Mouse (Mus musculus) hematopoietic multipotent progenitor cell, adult 10-12 weeks (in vitro differentiated cells): ENCODE results near the gene Srd5a2. TPM values are rescaled to one million over a fixed set of nuclear protein-coding genes. Genes with fewer than 3 reads are reported as not detected.

ENCODE experiments used
- polyA plus RNA-seq: library from polyadenylated mRNA; stranded (reverse); fragments of >175 nt; gene quantifications from 2 replicates; pipeline ENCODE4 v1.2.3, GENCODE M21; 2012; ENCODE audit warnings: low replicate concordance

Gene Srd5a2
- polyA plus RNA-seq, result not detected in 2 replicates

DNA sequence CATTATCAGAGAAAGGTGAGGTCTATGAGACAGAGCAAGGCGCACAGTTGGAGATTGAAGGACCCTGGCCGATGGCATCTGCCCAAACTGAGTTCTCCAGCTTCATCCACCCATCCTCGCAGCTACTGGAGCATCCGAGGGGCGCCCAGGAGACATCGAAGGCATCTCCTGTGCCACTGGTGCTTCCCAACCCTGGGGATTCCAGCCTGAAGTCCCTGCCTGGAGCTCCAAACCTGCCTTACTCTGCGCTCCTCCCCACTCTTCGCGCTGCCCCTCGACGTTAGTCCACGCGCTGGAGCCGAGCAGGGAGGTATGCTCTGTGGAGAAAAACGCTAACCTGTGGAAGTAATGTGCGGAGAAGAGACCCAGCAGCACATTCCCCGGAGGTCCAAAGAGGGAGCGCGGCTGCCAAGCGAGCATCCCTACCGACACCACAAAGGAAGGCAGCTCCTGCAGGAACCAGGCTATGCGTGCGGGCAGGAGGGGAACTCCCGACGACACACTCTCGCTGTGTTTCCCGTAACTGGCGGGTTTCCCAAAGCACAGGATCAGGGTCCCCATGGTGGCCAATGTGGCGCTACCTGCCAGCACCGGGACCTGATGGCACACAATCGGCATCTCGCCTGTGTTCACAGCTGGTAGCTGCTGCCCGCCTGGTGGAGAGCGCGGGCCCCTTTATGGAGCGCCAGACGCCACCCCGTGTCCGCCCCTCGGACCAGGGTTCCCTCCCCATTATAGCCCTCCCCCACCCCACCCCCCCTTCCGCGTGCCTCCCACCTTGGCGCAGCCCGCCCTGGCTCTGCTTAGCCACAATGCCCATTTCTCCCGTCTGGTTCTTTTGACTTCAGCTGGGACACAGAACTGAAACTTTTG, at the start of gene Srd5a2:
TSS of gene Srd5a2 (minus strand) at position 707 of the 873 bp plus-strand sequence.

Other genes starting within 250 kb of the Srd5a2 start
- gene Ehd3, start 243.8 kb downstream of the Srd5a2 start, polyA plus RNA-seq, result 6.4 and 6.9 TPM in 2 replicates
- gene Xdh, start 97.7 kb downstream of the Srd5a2 start, polyA plus RNA-seq, result 10.6 and 30.3 TPM in 2 replicates
- 15.4 and 27.2 TPM in 2 replicates for gene Memo1, start 247.6 kb upstream of the Srd5a2 start, polyA plus RNA-seq